Mouse (Mus musculus) lung, postnatal 0 days (tissue): ENCODE data around the gene Crybg3.
A peak's percentile ranks its signal among the peaks of the same experiment; 100 is the strongest.

Source experiments
- CTCF ChIP-seq: IDR thresholded peaks from 2 replicates; pipeline ENCODE4 v1.5.1; 2016; ENCODE audit warnings: antibody characterized with exemption, mild to moderate bottlenecking
- EP300 ChIP-seq: IDR thresholded peaks from 2 replicates; pipeline ENCODE4 v1.6.1; 2016; ENCODE audit warnings: antibody characterized with exemption, mild to moderate bottlenecking, control low read depth

GRCm38 (mm10) chr16:59535673-59536072 is 65.1 kb downstream of the Crybg3 start:
- TF ChIP-seq CTCF (peak; percentile 37; the same call in 1 of the 2 replicates), EP300 (no peak)
